Mouse (Mus musculus) limb, embryonic 13.5 days (tissue): Measurements from ENCODE around the gene Pih1d2. TPM values are rescaled to one million over a fixed set of nuclear protein-coding genes. Genes with fewer than 3 reads are reported as not detected.

Source experiments
- polyA plus RNA-seq: library from polyadenylated mRNA; unstranded; fragments of >200 nt; fragmentation: Nextera tagmentation; extraction: Ambion mirVana; gene quantifications from 2 replicates; pipeline ENCODE4 v1.2.1, GENCODE M21; 2015

The Pih1d2 gene
- polyA plus RNA-seq, 1 experiment from 2014 or later: 3.7 TPM

Other genes starting within 250 kb of the Pih1d2 start
- gene Plet1, start 122.8 kb upstream of the Pih1d2 start, polyA plus RNA-seq: 0.18 and 0.19 TPM in 2 replicates
- 71.2 and 84.3 TPM in 2 replicates for gene Pts, start 88.6 kb upstream of the Pih1d2 start, polyA plus RNA-seq
- 2.6 and 2.7 TPM in 2 replicates for gene Il18, start 62.5 kb upstream of the Pih1d2 start, polyA plus RNA-seq
- 0.15 and 0.23 TPM in 2 replicates for gene Bco2, start 62.1 kb upstream of the Pih1d2 start, polyA plus RNA-seq
- gene Tex12, start 56.0 kb upstream of the Pih1d2 start, polyA plus RNA-seq: not detected in 2 replicates
- gene Sdhd, start 13.5 kb upstream of the Pih1d2 start, polyA plus RNA-seq: 257 and 259 TPM in 2 replicates
- gene Timm8b, start 13.4 kb upstream of the Pih1d2 start, polyA plus RNA-seq: 242 and 267 TPM in 2 replicates
- gene Nkapd1, start 143 bp downstream of the Pih1d2 start, polyA plus RNA-seq: 24.5 and 26.9 TPM in 2 replicates
- 41.4 and 45.4 TPM in 2 replicates for gene Dlat, start 42.5 kb downstream of the Pih1d2 start, polyA plus RNA-seq
- gene Dixdc1, start 122.2 kb downstream of the Pih1d2 start, polyA plus RNA-seq: 18.6 and 23.6 TPM in 2 replicates
- 3.8 and 4.7 TPM in 2 replicates for gene 2310030G06Rik, start 129.2 kb downstream of the Pih1d2 start, polyA plus RNA-seq
- gene Cryab, start 134.0 kb downstream of the Pih1d2 start, polyA plus RNA-seq: 71.2 and 74.0 TPM in 2 replicates
- 37.8 and 39.3 TPM in 2 replicates for gene Hspb2, start 135.0 kb downstream of the Pih1d2 start, polyA plus RNA-seq
- 11.0 and 11.3 TPM in 2 replicates for gene Fdxacb1, start 150.9 kb downstream of the Pih1d2 start, polyA plus RNA-seq
- 34.1 and 37.3 TPM in 2 replicates for gene Alg9, start 157.7 kb downstream of the Pih1d2 start, polyA plus RNA-seq
- 31.3 and 36.2 TPM in 2 replicates for gene 1110032A03Rik, start 158.2 kb downstream of the Pih1d2 start, polyA plus RNA-seq
- gene Ppp2r1b, start 228.0 kb downstream of the Pih1d2 start, polyA plus RNA-seq: 74.3 and 77.3 TPM in 2 replicates